Mouse (Mus musculus) heart, embryonic 14.5 days (tissue): ENCODE data around the gene Thpo. TPM values are rescaled to one million over a fixed set of nuclear protein-coding genes. Genes with fewer than 3 reads are reported as not detected.

Experiments used
- ATAC-seq: fragments of 200-750 bp; cut with Nextera tagmentation; 2 replicates; pipeline ENCODE4 v1.8.0; 2017; ENCODE audit warnings: low read depth, moderate TSS enrichment; ENCODE audit not compliant: insufficient number of reproducible peaks, insufficient read depth, low FRiP score
- H3K27ac ChIP-seq, 2 experiments: fragments of 200-500 bp in 1 of 2; fragments of 300-500 bp in 1 of 2; sonication (generic) in 1 of 2; replicated peaks in 1 of 2; 2 replicates each; pipeline ENCODE4 v1.5.1; 2012 to 2014; ENCODE audit warnings: low read depth in 2 of 2, low read length in 2 of 2, control low read depth in 1 of 2, mild to moderate bottlenecking in 1 of 2, mixed read lengths in 1 of 2; ENCODE audit not compliant: control insufficient read depth in 1 of 2, insufficient read depth in 1 of 2
- H3K27me3 ChIP-seq: fragments of 300-500 bp; sonication (generic); 2 replicates; pipeline ENCODE4 v1.6.1; 2014; ENCODE audit warnings: mild to moderate bottlenecking, low read length, control low read depth; ENCODE audit not compliant: control insufficient read depth, insufficient read depth
- H3K36me3 ChIP-seq: fragments of 300-500 bp; sonication (generic); 2 replicates; pipeline ENCODE4 v1.6.1; 2014; ENCODE audit warnings: mild to moderate bottlenecking, control low read depth, low read length, mixed read lengths; ENCODE audit not compliant: control insufficient read depth, insufficient read depth
- H3K4me1 ChIP-seq, 2 experiments: fragments of 200-500 bp in 1 of 2; fragments of 300-500 bp in 1 of 2; sonication (generic) in 1 of 2; 2 replicates each; pipeline ENCODE4 v1.6.1; 2012 to 2014; ENCODE audit warnings: low read length in 2 of 2, control low read depth in 1 of 2, mixed read lengths in 1 of 2; ENCODE audit not compliant: control insufficient read depth in 2 of 2, insufficient read depth in 2 of 2
- H3K4me2 ChIP-seq: fragments of 300-500 bp; sonication (generic); 2 replicates; pipeline ENCODE4 v1.6.1; 2014; ENCODE audit warnings: mild to moderate bottlenecking, low read length
- H3K4me3 ChIP-seq, 2 experiments: fragments of 200-500 bp in 1 of 2; fragments of 300-500 bp in 1 of 2; sonication (generic) in 1 of 2; 2 replicates each; pipeline ENCODE4 v1.5.1; 2012 to 2014; ENCODE audit warnings: low read length in 2 of 2, mild to moderate bottlenecking in 2 of 2, control low read depth in 1 of 2, low read depth in 1 of 2, moderate library complexity in 1 of 2; ENCODE audit not compliant: control insufficient read depth in 1 of 2, insufficient read depth in 1 of 2
- H3K9ac ChIP-seq: fragments of 300-500 bp; sonication (generic); 2 replicates; pipeline ENCODE4 v1.6.1; 2014; ENCODE audit warnings: mild to moderate bottlenecking, low read length
- H3K9me3 ChIP-seq: fragments of 300-500 bp; sonication (generic); 2 replicates; pipeline ENCODE4 v1.6.1; 2016; ENCODE audit warnings: low read length, control low read depth; ENCODE audit not compliant: control insufficient read depth
- WGBS: fragments of 180-500 bp; shearing (Covaris S2); extraction: QIAGEN DNeasy Blood & Tissue Kit; methylation state at CpG from one replicate; pipeline ENCODE4 v1.1.7; 2014; 5-methylcytosine and 5-hydroxymethylcytosine counted together
- polyA plus RNA-seq: library from polyadenylated mRNA; unstranded; fragments of >200 nt; fragmentation: Nextera tagmentation; extraction: Ambion mirVana; gene quantifications from 2 replicates; pipeline ENCODE4 v1.2.1, GENCODE M21; 2014

Gene Thpo
- polyA plus RNA-seq = 0.34 TPM in 1 of 2 replicates, not detected in the other

DNA sequence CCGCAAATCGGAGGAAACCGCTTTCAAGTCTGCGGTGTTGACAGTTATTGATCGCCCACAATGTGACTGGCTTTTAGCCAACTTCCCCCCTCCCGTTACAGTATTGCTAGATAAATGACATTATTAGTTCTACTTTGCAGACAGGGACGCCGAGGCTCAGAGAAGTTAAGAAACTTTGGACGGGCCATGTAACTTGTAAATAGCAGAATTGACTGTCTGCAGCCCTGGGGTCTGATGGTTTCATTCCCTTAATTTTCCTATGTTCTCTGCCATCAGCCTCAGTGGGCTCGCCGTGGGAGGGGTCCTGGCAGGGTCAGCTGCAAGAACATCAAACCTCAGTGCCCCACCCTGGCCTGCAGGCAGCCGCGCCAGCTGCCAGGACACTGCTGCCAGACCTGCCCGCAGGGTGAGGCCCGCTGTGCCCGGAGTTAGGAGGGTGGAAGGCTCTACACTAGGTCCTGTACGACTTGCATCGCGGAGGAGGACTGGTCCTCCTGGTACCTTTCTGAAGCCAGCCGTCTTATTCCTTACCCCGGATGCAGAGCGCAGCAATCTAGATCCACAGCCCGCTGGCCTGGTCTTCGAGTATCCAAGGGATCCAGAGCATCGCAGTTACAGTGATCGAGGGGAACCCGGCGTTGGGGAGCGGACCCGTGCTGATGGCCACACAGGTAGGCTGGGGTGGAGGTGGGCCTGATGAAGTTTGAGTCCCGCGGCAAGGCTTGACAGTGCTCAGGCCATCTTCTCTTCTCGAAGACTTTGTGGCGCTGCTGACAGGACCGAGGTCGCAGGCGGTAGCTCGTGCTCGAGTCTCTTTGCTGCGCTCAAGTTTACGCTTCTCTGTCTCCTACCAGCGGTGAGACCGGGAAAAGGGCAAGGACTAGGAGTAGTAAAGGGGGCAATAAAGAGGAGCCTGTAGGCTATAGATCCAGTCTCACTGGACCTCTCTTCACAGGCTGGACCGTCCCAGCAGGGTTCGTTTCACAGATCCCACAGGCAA, at the start of gene Thpo:
TSS of gene Thpo (minus strand) at position 781 of the 1,000 bp plus-strand sequence.
- H3K27me3 ChIP-seq = peaks cover 68% of the 10 kb centered on the region
- 3% methylated on average over 45 of the region's 45 CpGs for WGBS
- H3K9me3 ChIP-seq = no peaks in the 10 kb centered on the region
- H3K36me3 ChIP-seq = no peaks in the 10 kb centered on the region
- H3K27ac ChIP-seq = no peak within 1 kb of the TSS
- peaks cover 2 to 15% of the 10 kb centered on the region in 2 experiments; a peak in 3 of 4 replicates for H3K4me1 ChIP-seq
- peak within 1 kb of the TSS; percentile 73 for H3K9ac ChIP-seq
- peak within 1 kb of the TSS; percentile 92 for H3K4me2 ChIP-seq
- peak within 1 kb of the TSS; percentile 62 to 64 for H3K4me3 ChIP-seq
- ATAC-seq = no peak

DNA sequence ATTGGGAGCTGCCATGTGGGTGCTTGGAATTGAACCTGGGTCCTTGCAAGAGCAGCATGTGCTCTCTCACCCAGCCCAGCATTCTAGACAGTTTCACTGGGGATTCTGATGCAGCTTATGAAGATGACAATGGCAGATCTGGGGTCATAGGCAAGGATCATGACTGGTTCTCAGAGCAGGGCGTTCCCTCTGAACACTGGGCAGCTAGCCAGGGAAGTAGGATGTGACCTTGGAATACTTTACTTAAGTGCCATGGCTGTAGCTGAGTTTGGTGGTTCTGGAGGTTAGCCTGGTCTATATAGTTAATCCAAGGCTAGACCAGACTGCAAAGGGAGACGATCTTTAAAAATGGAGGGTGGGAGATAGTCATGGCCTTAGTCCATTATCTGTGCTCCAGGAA, 49.6 kb upstream of the Thpo start:
- H3K9me3 ChIP-seq = no peaks in the 10 kb centered on the region
- no peaks in the 10 kb centered on the region; the same call in 1 of the 2 replicates for H3K27me3 ChIP-seq
- H3K27ac ChIP-seq = no peak overlapping the region
- H3K36me3 ChIP-seq = no peaks in the 10 kb centered on the region
- no peak overlapping the region for H3K4me2 ChIP-seq
- ATAC-seq = no peak
- WGBS = 75% methylated on average over 2 of the region's 2 CpGs
- no peak overlapping the region for H3K9ac ChIP-seq
- H3K4me3 ChIP-seq = no peak overlapping the region
- no peaks in the 10 kb centered on the region for H3K4me1 ChIP-seq

DNA sequence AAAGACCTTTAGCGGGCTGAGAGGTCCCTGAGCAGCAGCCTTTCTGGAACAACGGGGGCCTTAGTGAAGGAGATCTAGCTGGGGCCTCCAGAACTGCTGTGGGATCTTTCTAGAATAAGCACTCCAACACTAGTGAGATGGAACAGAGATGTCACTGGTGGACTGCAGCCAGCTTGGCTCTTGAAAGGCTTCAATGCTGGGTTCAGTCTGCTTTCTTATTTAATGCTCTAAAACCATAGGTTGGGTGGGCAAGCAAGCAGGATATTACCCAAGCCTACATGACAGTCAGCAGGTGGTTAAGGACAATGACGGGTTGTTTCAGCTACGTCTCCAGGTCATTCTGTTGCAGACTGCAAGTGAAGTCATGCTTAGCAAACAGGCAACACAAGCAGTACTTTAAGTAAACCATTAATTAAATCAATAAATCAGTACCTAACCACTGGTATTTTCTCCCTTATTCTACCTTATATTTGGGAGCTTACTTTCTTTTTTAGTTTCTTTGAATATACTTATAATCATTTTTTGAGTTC, 46.9 kb upstream of the Thpo start:
- Histone ChIP-seq H3K36me3 (no peaks in the 10 kb centered on the region), H3K4me3 (no peak overlapping the region), H3K9me3 (no peaks in the 10 kb centered on the region), H3K27me3 (no peaks in the 10 kb centered on the region; the same call in 1 of the 2 replicates), H3K9ac (no peak overlapping the region), H3K27ac (no peak overlapping the region), H3K4me2 (no peak overlapping the region), H3K4me1 (no peaks in the 10 kb centered on the region)
- WGBS = 79% methylated on average over 4 of the region's 4 CpGs
- ATAC-seq = no peak

DNA sequence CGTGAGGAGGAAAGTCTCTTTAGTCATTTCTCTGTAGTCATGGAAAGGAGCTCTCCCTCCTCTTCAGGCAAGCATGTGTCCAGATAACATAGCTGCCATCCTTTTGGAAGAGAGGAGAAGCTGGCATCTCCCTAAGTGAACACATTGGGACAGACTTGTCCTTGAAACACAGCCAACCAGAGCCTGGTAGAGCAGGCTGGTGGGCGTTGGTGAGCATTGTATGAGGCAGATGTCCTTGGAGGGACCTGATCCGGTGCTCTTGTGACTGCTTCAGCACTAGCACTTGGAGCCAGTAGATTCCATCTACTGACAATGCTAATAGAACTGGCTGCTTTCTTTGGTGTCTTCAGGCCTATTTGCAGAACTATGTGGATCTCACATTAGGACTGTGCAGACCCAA, 45.5 kb upstream of the Thpo start:
- 63% methylated on average over 3 of the region's 3 CpGs for WGBS

DNA sequence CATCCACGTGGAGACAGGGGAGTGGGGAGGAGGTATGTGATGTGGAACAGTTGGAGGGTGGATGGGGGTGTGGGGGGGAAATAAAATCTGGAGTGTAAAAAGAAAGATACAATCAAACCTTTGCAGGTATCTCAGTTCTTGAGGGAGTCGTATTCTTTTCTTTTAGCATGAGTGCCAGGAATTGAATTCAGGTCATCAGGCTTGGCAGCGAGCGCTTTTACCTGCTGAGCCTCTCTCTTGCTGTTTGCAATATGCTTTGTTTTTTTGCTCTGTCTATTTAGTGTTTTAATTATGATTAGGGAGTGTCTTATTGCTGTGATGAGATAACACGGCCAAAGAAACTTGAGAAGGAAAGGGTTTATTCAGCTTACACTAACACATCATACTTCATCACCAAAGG, 40.7 kb upstream of the Thpo start:
- no peaks in the 10 kb centered on the region for H3K27me3 ChIP-seq
- no peak overlapping the region for H3K9ac ChIP-seq
- H3K4me1 ChIP-seq = no peaks in the 10 kb centered on the region
- H3K36me3 ChIP-seq = no peaks in the 10 kb centered on the region
- no peak overlapping the region for H3K27ac ChIP-seq
- H3K4me3 ChIP-seq = no peak overlapping the region
- H3K9me3 ChIP-seq = peaks cover 6% of the 10 kb centered on the region; the same call in 1 of the 2 replicates
- H3K4me2 ChIP-seq = no peak overlapping the region
- 69% methylated on average over 5 of the region's 5 CpGs for WGBS
- ATAC-seq = no peak

More for the DNA sequence above, 45.5 kb upstream of the Thpo start:
- Histone ChIP-seq H3K27ac (no peak overlapping the region), H3K4me3 (no peak overlapping the region), H3K9ac (no peak overlapping the region), H3K9me3 (no peaks in the 10 kb centered on the region), H3K36me3 (no peaks in the 10 kb centered on the region), H3K4me2 (no peak overlapping the region), H3K27me3 (no peaks in the 10 kb centered on the region; the same call in 1 of the 2 replicates), H3K4me1 (no peaks in the 10 kb centered on the region)
- no peak for ATAC-seq

DNA sequence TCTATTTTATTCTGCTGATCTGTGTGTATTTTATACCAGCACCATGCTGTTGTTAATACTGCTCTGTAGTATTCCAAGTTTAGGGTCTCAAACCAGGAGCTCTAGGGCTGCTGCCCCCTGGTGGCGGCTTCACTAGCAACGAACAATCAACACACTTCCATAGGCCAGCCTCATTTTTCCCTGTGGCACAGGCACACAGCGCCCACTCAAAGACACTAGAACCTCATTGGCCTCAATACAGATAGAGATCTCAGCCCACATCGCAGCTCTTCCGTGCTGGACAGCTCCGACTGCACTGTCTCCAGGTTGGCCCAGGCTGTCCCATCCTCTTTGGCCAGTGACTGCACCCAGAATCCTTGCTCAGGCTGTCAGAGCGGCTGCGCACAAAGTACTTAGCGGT, 30.9 kb upstream of the Thpo start:
- Histone ChIP-seq H3K27ac (no peak overlapping the region), H3K36me3 (no peaks in the 10 kb centered on the region), H3K4me2 (no peak overlapping the region), H3K27me3 (no peaks in the 10 kb centered on the region), H3K4me3 (no peak overlapping the region), H3K4me1 (no peaks in the 10 kb centered on the region), H3K9me3 (no peaks in the 10 kb centered on the region), H3K9ac (no peak overlapping the region)
- ATAC-seq = no peak
- WGBS = 41% methylated on average over 9 of the region's 9 CpGs

DNA sequence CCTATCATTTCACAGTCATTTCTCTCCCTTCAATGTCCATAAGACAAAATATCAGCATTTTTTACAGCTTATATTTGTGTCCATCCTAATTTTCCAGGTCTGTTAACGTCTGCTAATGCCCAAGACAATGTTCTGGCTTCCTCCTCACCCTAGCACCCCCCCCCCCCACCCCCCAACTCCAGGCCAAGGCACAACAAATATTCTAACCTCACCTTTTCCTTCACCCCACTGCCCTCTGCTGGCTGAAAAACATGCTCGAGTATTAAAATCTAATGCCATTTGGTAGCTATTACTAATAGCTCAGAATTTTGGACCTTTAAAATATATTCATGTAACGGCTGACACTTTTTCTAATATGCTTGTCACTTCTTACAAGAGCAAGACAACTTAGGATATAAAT, 27.4 kb upstream of the Thpo start:
- WGBS = 8% methylated on average over 3 of the region's 3 CpGs

More for the DNA sequence above, 27.4 kb upstream of the Thpo start:
- no peaks in the 10 kb centered on the region for H3K27me3 ChIP-seq
- no peak overlapping the region for H3K9ac ChIP-seq
- no peaks in the 10 kb centered on the region for H3K9me3 ChIP-seq
- H3K4me2 ChIP-seq = no peak overlapping the region
- H3K36me3 ChIP-seq = no peaks in the 10 kb centered on the region
- ATAC-seq = no peak
- H3K4me1 ChIP-seq = no peaks in the 10 kb centered on the region
- H3K4me3 ChIP-seq = no peak overlapping the region
- no peak overlapping the region for H3K27ac ChIP-seq
